Mouse (Mus musculus) liver, postnatal 0 days (tissue): ENCODE results near the gene Selenof.

Source experiments
- CTCF ChIP-seq: sonication (generic); IDR thresholded peaks from 2 replicates; pipeline ENCODE4 v1.5.1; 2016; ENCODE audit warnings: antibody characterized with exemption, low read depth
- EP300 ChIP-seq: IDR thresholded peaks from 2 replicates; pipeline ENCODE4 v1.6.1; 2016; ENCODE audit warnings: antibody characterized with exemption, low read depth, mild to moderate bottlenecking

GRCm38 (mm10) chr3:144584789-144585553, 14.9 kb downstream of the Selenof start:
- TF ChIP-seq CTCF (no peak), EP300 (no peak)
